Mouse (Mus musculus) liver, embryonic 16.5 days (tissue): ENCODE data around the gene Capn13. TPM values are rescaled to one million over a fixed set of nuclear protein-coding genes. Genes with fewer than 3 reads are reported as not detected.

ENCODE experiments used
- ATAC-seq: fragments of 200-750 bp; cut with Nextera tagmentation; 2 replicates; pipeline ENCODE4 v1.8.0; 2017; ENCODE audit warnings: low read depth, mild to moderate bottlenecking, moderate number of reproducible peaks, moderate library complexity
- H3K27ac ChIP-seq: fragments of 300-500 bp; sonication (generic); 2 replicates; pipeline ENCODE4 v1.5.1; 2014; ENCODE audit warnings: mild to moderate bottlenecking, low read length
- H3K27me3 ChIP-seq: fragments of 300-500 bp; sonication (generic); 2 replicates; pipeline ENCODE4 v1.6.1; 2014; ENCODE audit warnings: low read depth, low read length, mixed read lengths; ENCODE audit not compliant: control insufficient read depth, insufficient read depth
- H3K36me3 ChIP-seq: fragments of 300-500 bp; sonication (generic); 2 replicates; pipeline ENCODE4 v1.6.1; 2014; ENCODE audit warnings: mild to moderate bottlenecking; ENCODE audit not compliant: control insufficient read depth, insufficient read depth
- H3K4me1 ChIP-seq: fragments of 300-500 bp; sonication (generic); 2 replicates; pipeline ENCODE4 v1.6.1; 2014; ENCODE audit warnings: low read depth, low read length, mixed read lengths; ENCODE audit not compliant: control insufficient read depth
- H3K4me2 ChIP-seq: fragments of 300-500 bp; sonication (generic); 2 replicates; pipeline ENCODE4 v1.6.1; 2014; ENCODE audit warnings: low read depth, low read length, mixed read lengths
- H3K4me3 ChIP-seq: fragments of 300-500 bp; sonication (generic); 2 replicates; pipeline ENCODE4 v1.5.1; 2014; ENCODE audit warnings: low read depth, mild to moderate bottlenecking, low read length
- H3K9ac ChIP-seq: fragments of 300-500 bp; sonication (generic); 2 replicates; pipeline ENCODE4 v1.6.1; 2014; ENCODE audit warnings: low read depth, low read length
- H3K9me3 ChIP-seq: fragments of 300-500 bp; sonication (generic); replicated peaks from 2 replicates; pipeline ENCODE4 v1.6.1; 2016; ENCODE audit warnings: low read length; ENCODE audit not compliant: control insufficient read depth
- WGBS: fragments of 180-500 bp; shearing (Covaris S2); extraction: QIAGEN DNeasy Blood & Tissue Kit; methylation state at CpG from one replicate; pipeline ENCODE4 v1.1.7; 2014; ENCODE audit not compliant: insufficient replicate concordance; 5-methylcytosine and 5-hydroxymethylcytosine counted together
- polyA plus RNA-seq: library from polyadenylated mRNA; unstranded; fragments of >200 nt; fragmentation: Nextera tagmentation; extraction: Ambion mirVana; gene quantifications from 2 replicates; pipeline ENCODE4 v1.2.1, GENCODE M21; 2015

Gene Capn13
- polyA plus RNA-seq, 1 experiment from 2014 or later = not detected

- Histone ChIP-seq H3K4me3 (no peak overlapping the region), H3K4me2 (no peak overlapping the region), H3K27me3 (no peaks in the 10 kb centered on the region), H3K36me3 (no peaks in the 10 kb centered on the region), H3K9me3 (no peaks in the 10 kb centered on the region), H3K9ac (no peak overlapping the region), H3K4me1 (no peaks in the 10 kb centered on the region), H3K27ac (no peak overlapping the region)
- no peak for ATAC-seq
- WGBS = 50% methylated on average over 7 of the region's 7 CpGs
Measured at GRCm38 (mm10) chr17:73377778-73378484, 22.7 kb downstream of the Capn13 start.

GRCm38 (mm10) chr17:73367334-73367733 lies 33.3 kb downstream of the Capn13 start:
- Histone ChIP-seq H3K4me2 (no peak overlapping the region), H3K27me3 (no peaks in the 10 kb centered on the region), H3K4me3 (no peak overlapping the region), H3K9ac (no peak overlapping the region), H3K36me3 (no peaks in the 10 kb centered on the region), H3K4me1 (no peaks in the 10 kb centered on the region), H3K9me3 (no peaks in the 10 kb centered on the region), H3K27ac (no peak overlapping the region)
- 59% methylated on average over 3 of the region's 3 CpGs for WGBS
- ATAC-seq = no peak

GRCm38 (mm10) chr17:73361054-73361453 lies 39.6 kb downstream of the Capn13 start:
- Histone ChIP-seq H3K4me1 (no peaks in the 10 kb centered on the region), H3K4me3 (no peak overlapping the region), H3K4me2 (no peak overlapping the region), H3K9me3 (no peaks in the 10 kb centered on the region), H3K27ac (no peak overlapping the region), H3K9ac (no peak overlapping the region), H3K27me3 (no peaks in the 10 kb centered on the region), H3K36me3 (no peaks in the 10 kb centered on the region)
- no peak for ATAC-seq
- 60% methylated on average over 5 of the region's 5 CpGs for WGBS

- Histone ChIP-seq H3K9me3 (no peaks in the 10 kb centered on the region), H3K27ac (no peak overlapping the region), H3K27me3 (no peaks in the 10 kb centered on the region), H3K36me3 (no peaks in the 10 kb centered on the region), H3K4me3 (no peak overlapping the region), H3K4me2 (no peak overlapping the region), H3K4me1 (no peaks in the 10 kb centered on the region), H3K9ac (no peak overlapping the region)
- no peak for ATAC-seq
- 56% methylated on average over 6 of the region's 6 CpGs for WGBS
Measured at GRCm38 (mm10) chr17:73343632-73344390, 56.9 kb downstream of the Capn13 start.

- Histone ChIP-seq H3K9ac (no peak overlapping the region), H3K9me3 (no peaks in the 10 kb centered on the region), H3K4me1 (no peaks in the 10 kb centered on the region), H3K4me2 (no peak overlapping the region), H3K27ac (no peak overlapping the region), H3K4me3 (no peak overlapping the region), H3K27me3 (no peaks in the 10 kb centered on the region), H3K36me3 (no peaks in the 10 kb centered on the region)
- 74% methylated on average over 14 of the region's 14 CpGs for WGBS
- ATAC-seq = no peak
Measured at GRCm38 (mm10) chr17:73342673-73343072, 58.0 kb downstream of the Capn13 start.

GRCm38 (mm10) chr17:73329071-73329470 lies 71.6 kb downstream of the Capn13 start:
- Histone ChIP-seq H3K4me1 (no peaks in the 10 kb centered on the region), H3K36me3 (no peaks in the 10 kb centered on the region), H3K4me3 (no peak overlapping the region), H3K9ac (no peak overlapping the region), H3K4me2 (no peak overlapping the region), H3K9me3 (no peaks in the 10 kb centered on the region), H3K27ac (no peak overlapping the region), H3K27me3 (no peaks in the 10 kb centered on the region)
- no peak for ATAC-seq
- 51% methylated on average over 5 of the region's 5 CpGs for WGBS

- Histone ChIP-seq H3K4me1 (no peaks in the 10 kb centered on the region), H3K27ac (no peak overlapping the region), H3K4me2 (no peak overlapping the region), H3K36me3 (no peaks in the 10 kb centered on the region), H3K4me3 (no peak overlapping the region), H3K9ac (no peak overlapping the region), H3K9me3 (no peaks in the 10 kb centered on the region), H3K27me3 (no peaks in the 10 kb centered on the region)
- ATAC-seq = no peak
- 24% methylated on average over 6 of the region's 6 CpGs for WGBS
Measured at GRCm38 (mm10) chr17:73325314-73325713, 75.4 kb downstream of the Capn13 start.

- H3K4me3 ChIP-seq = no peak overlapping the region
- H3K4me1 ChIP-seq = no peaks in the 10 kb centered on the region
- no peaks in the 10 kb centered on the region for H3K27me3 ChIP-seq
- H3K9me3 ChIP-seq = no peaks in the 10 kb centered on the region
- no peak for ATAC-seq
- no peaks in the 10 kb centered on the region for H3K36me3 ChIP-seq
- no peak overlapping the region for H3K9ac ChIP-seq
- 50% methylated on average over 6 of the region's 6 CpGs for WGBS
- H3K4me2 ChIP-seq = no peak overlapping the region
- H3K27ac ChIP-seq = no peak overlapping the region
Measured at GRCm38 (mm10) chr17:73324732-73325131, 75.9 kb downstream of the Capn13 start.

- Histone ChIP-seq H3K27me3 (no peaks in the 10 kb centered on the region), H3K36me3 (no peaks in the 10 kb centered on the region), H3K4me1 (no peaks in the 10 kb centered on the region), H3K9ac (no peak overlapping the region), H3K9me3 (no peaks in the 10 kb centered on the region), H3K27ac (no peak overlapping the region), H3K4me2 (no peak overlapping the region), H3K4me3 (no peak overlapping the region)
- no peak for ATAC-seq
- 49% methylated on average over 3 of the region's 3 CpGs for WGBS
Measured at GRCm38 (mm10) chr17:73323981-73324380, 76.7 kb downstream of the Capn13 start.
